Mouse (Mus musculus): ENCODE results near the gene Fbxo33. TPM values are rescaled to one million over a fixed set of nuclear protein-coding genes. Genes with fewer than 3 reads are reported as not detected.

Fbxo33 gene
- total RNA-seq, 2 experiments from 2014 or later: 3.1 to 3.3 TPM

- DNase-seq: no peak
Observed at GRCm38 (mm10) chr12:59198750-59199149, 20.8 kb downstream of the Fbxo33 start.

GRCm38 (mm10) chr12:59195941-59196340, 23.6 kb downstream of the Fbxo33 start:
- DNase-seq: no peak

GRCm38 (mm10) chr12:59195065-59195464, 24.5 kb downstream of the Fbxo33 start:
- no peak for DNase-seq

GRCm38 (mm10) chr12:59194341-59195003, 25.1 kb downstream of the Fbxo33 start:
- no peak for DNase-seq

- no peak for DNase-seq
Observed at GRCm38 (mm10) chr12:59193637-59194036, 25.9 kb downstream of the Fbxo33 start.

GRCm38 (mm10) chr12:59188086-59188682, 31.3 kb downstream of the Fbxo33 start:
- no peak for DNase-seq

- DNase-seq: no peak
Observed at GRCm38 (mm10) chr12:59177814-59178213, 41.7 kb downstream of the Fbxo33 start.

GRCm38 (mm10) chr12:59169935-59170334, 49.6 kb downstream of the Fbxo33 start:
- no peak for DNase-seq

GRCm38 (mm10) chr12:59166557-59166956, 53.0 kb downstream of the Fbxo33 start:
- no peak for DNase-seq

GRCm38 (mm10) chr12:59164522-59164921, 55.0 kb downstream of the Fbxo33 start:
- DNase-seq: no peak

GRCm38 (mm10) chr12:59162797-59163196, 56.7 kb downstream of the Fbxo33 start:
- no peak for DNase-seq

- no peak for DNase-seq
Observed at GRCm38 (mm10) chr12:59161091-59161490, 58.4 kb downstream of the Fbxo33 start.

Small RNA genes lying within 50 kb of the gene (microRNA-seq; reads per million reads assigned to microRNA genes)
- 0 reads per million in 2 experiments for gene Gm27284 (ENCODE audit: borderline replicate concordance in 2 of 2)

Other genes starting within 250 kb of the Fbxo33 start
- 10 to 100 TPM; 44.4 to 46.0 TPM for gene Sec23a, start 207.7 kb downstream of the Fbxo33 start, total RNA-seq (2021)
- gene Gemin2, start 206.3 kb downstream of the Fbxo33 start, total RNA-seq (2021): 1 to 10 TPM; 3.8 to 4.4 TPM
- 10 to 100 TPM; 35.4 to 45.8 TPM for gene Trappc6b, start 158.3 kb downstream of the Fbxo33 start, total RNA-seq (2021)
- 10 to 100 TPM; 15.0 to 15.8 TPM for gene Pnn, start 152.8 kb downstream of the Fbxo33 start, total RNA-seq (2021)
- 10 to 100 TPM; 88.3 to 97.4 TPM for gene Mia2, start 123.9 kb downstream of the Fbxo33 start, total RNA-seq (2021)